Mouse (Mus musculus) C2C12 (cell line): ENCODE measurements around the gene Hivep2.

Experiments
- CEBPB ChIP-seq: IDR thresholded peaks from one replicate; pipeline ENCODE4 v1.6.1; 2011; ENCODE audit warnings: low read depth, mild to moderate bottlenecking, control low read depth, moderate library complexity
- CTCF ChIP-seq: IDR thresholded peaks from one replicate; pipeline ENCODE4 v1.5.1; 2011; ENCODE audit not compliant: control insufficient read depth, insufficient read depth, insufficient read length
- MYOD1 ChIP-seq: IDR thresholded peaks from one replicate; pipeline ENCODE4 v1.6.1; 2011; ENCODE audit warnings: low read depth; ENCODE audit not compliant: control insufficient read depth, insufficient read length
- USF1 ChIP-seq: IDR thresholded peaks from one replicate; pipeline ENCODE4 v1.6.1; 2011; ENCODE audit warnings: low read depth, mild to moderate bottlenecking, control low read depth, moderate library complexity

GRCm38 (mm10) chr10:14082275-14082674, 116.4 kb downstream of the Hivep2 start:
- no peak for TF ChIP-seq CTCF
- no peak for TF ChIP-seq CEBPB
- TF ChIP-seq USF1, result no peak
- TF ChIP-seq MYOD1, result no peak
